Mouse (Mus musculus): Measurements from ENCODE around the gene Spin2d. TPM values are rescaled to one million over a fixed set of nuclear protein-coding genes. Genes with fewer than 3 reads are reported as not detected.
A peak's percentile ranks its signal among the peaks of the same experiment; 100 is the strongest.
"Not testable (repeated sequence)": the region's sequence is repeated elsewhere in the genome, so short reads cannot be mapped to it uniquely, and the experiment has no call there.

The Spin2d gene
- total RNA-seq (2021): not detected
- long read RNA-seq, experiment 1: 0 reads
- long read RNA-seq, experiment 2: 0 reads

- intact Hi-C loops (cut with DNase I); H3K27ac ChIP-seq; H3K4me3 ChIP-seq; DNase-seq: not testable (repeated sequence)
Measured at GRCm38 (mm10) chrX:73176889-73177288, at the start of gene Spin2d. Gene Spin2d, minus strand, starts transcription at chrX:73176989.

DNA sequence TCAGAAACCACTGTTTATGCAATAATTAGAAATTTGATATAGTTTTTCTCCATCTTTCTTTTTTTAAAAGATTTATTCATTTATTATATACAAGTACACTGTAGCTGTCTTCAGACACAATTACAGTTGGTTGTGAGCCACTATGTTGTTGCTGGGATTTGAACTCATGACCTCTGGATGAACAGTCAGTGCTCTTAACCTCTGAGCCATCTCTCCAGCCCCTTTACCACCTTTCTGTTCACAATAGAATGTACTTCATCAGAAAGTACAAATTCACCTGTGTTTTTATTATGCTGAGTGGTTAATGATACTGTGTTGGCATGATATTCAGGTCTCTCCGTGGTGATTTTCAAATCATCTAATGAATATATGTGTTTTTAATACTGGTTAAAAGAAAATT is 48.6 kb upstream of the Spin2d start:
- no peak for TF ChIP-seq CTCF (IDR thresholded peaks at IDR 0.05)
- no peak overlapping the region for H3K4me3 ChIP-seq
- intact Hi-C loops (cut with DNase I): no loop called here
- no peak overlapping the region for H3K27ac ChIP-seq
- DNase-seq: no peak

DNA sequence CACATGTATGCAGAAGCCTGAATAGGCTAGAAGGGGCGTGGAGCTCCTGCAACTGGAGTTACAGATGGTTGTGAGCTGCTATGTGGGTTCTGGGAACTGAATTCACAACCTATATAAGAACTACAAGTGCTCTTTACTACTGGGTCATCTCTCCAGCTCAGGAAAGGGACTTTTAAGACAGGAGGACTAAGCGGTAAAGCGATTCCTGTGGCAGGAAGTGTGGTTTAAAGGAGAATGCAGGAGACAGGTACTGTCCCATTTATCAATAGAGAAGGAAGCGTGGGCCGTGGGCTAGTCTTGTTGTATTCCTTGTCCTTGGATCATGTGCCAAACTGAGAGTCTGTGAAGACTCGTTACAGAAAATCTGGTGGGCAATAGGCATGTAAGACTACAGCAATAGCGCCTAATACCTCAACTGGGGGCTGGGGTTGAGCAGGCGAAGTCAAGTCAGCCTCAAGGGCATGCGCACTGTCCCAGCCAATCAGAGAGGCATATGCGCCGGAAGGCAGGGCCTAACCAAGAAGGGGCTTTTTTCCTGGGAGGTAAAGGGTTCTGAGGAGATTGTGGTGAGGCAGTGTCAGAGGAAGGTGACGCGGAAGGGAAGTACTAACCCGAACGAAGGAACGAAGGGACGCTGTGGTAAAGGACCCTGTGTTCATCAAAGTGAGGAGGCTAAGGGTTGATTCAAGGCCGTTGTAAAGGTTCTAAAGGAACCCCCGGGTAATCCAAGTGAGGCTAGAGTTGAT is 37.2 kb upstream of the Spin2d start, which contains the start of gene Xlr4b:
Xlr4b (plus strand) TSS at position 515 of the 746 bp plus-strand sequence.
- H3K27ac ChIP-seq; H3K4me3 ChIP-seq; intact Hi-C loops (cut with DNase I); DNase-seq: not testable (repeated sequence)

GRCm38 (mm10) chrX:73191934-73192333 is 15.1 kb upstream of the Spin2d start, which contains the start of gene Xlr3b:
Gene Xlr3b, plus strand, starts transcription at chrX:73192207.
- H3K4me3 ChIP-seq; H3K27ac ChIP-seq; intact Hi-C loops (cut with DNase I): not testable (repeated sequence)
- peak; percentile 44 for DNase-seq

GRCm38 (mm10) chrX:73149350-73149749 is 27.4 kb downstream of the Spin2d start, which contains the start of gene DXBay18:
Gene DXBay18, minus strand, starts transcription at chrX:73149450.
- DNase-seq; H3K27ac ChIP-seq; H3K4me3 ChIP-seq; intact Hi-C loops (cut with DNase I): not testable (repeated sequence)

- DNase-seq: not testable (repeated sequence)
Measured at GRCm38 (mm10) chrX:73148496-73148895, 28.3 kb downstream of the Spin2d start, which contains the start of gene Xlr5b. Gene Xlr5b, plus strand, starts transcription at chrX:73148796.

DNA sequence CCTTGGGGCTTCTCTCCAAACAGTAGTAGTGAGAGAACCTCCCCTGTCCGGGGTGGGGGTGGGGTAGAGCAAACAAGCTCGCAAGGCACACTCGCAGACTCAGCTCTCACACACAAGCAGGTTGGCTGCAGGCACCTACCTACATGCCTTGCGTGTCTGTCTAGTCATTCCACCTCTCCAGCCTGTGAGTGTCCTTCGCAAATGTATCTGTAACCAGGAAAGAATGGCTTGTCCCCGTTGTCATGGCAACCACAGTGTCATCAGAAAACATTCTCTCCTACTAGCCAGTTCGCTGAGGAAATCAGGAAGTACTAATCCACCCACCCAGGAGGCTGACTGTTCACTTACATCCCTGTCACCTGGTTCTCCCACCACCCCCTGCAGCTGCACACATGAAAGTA is 33.6 kb downstream of the Spin2d start:
- H3K27ac ChIP-seq; H3K4me3 ChIP-seq; intact Hi-C loops (cut with DNase I); DNase-seq: not testable (repeated sequence)

More at GRCm38 (mm10) chrX:73148496-73148895, 28.3 kb downstream of the Spin2d start, which contains the start of gene Xlr5b:
- H3K27ac ChIP-seq; H3K4me3 ChIP-seq; intact Hi-C loops (cut with DNase I): not testable (repeated sequence)

Other genes starting within 250 kb of the Spin2d start
- gene Zfp185, start 189.7 kb downstream of the Spin2d start, total RNA-seq (2021): 1 to 10 TPM in 1 of 2 experiments, under 1 TPM in 1; 0.82 to 2.5 TPM
- gene Pnma5, start 139.9 kb downstream of the Spin2d start, total RNA-seq (2021): under 1 TPM in 1 of 2 experiments, not detected in 1; 0.14 TPM
- not detected for gene Pnma3, start 112.2 kb downstream of the Spin2d start, total RNA-seq (2021)
- gene Xlr4a, start 94.5 kb downstream of the Spin2d start, total RNA-seq (2021): not detected
- under 1 TPM in 1 of 2 experiments, not detected in 1; 0.11 TPM for gene Xlr3a, start 79.9 kb downstream of the Spin2d start, total RNA-seq (2021)
- gene Gm14685, start 59.9 kb downstream of the Spin2d start, total RNA-seq (2021): not detected
- gene Xlr5b, start 28.2 kb downstream of the Spin2d start, total RNA-seq (2021): not detected
- not detected for gene DXBay18, start 27.5 kb downstream of the Spin2d start, total RNA-seq (2021)
- gene Xlr3b, start 15.2 kb upstream of the Spin2d start, total RNA-seq (2021): 1 to 10 TPM in 1 of 2 experiments, under 1 TPM in 1; 0.17 to 4.8 TPM
- not detected for gene Xlr4b, start 37.3 kb upstream of the Spin2d start, total RNA-seq (2021)
- 1 to 10 TPM; 5.6 to 6.6 TPM for gene F8a, start 51.3 kb upstream of the Spin2d start, total RNA-seq (2021)
- not detected for gene Xlr4c, start 66.1 kb upstream of the Spin2d start, total RNA-seq (2021)
- under 1 TPM in 1 of 2 experiments, not detected in 1; 0.22 TPM for gene Xlr3c, start 88.4 kb upstream of the Spin2d start, total RNA-seq (2021)
- gene Xlr5a, start 116.0 kb upstream of the Spin2d start, total RNA-seq (2021): not detected
- gene Xlr5c, start 116.0 kb upstream of the Spin2d start, total RNA-seq (2021): not detected
- not detected for gene Gm45015, start 159.9 kb upstream of the Spin2d start, total RNA-seq (2021)
- gene Zfp275, start 165.6 kb upstream of the Spin2d start, total RNA-seq (2021): 1 to 10 TPM; 3.9 to 7.7 TPM
- gene Gm18336, start 221.7 kb upstream of the Spin2d start, total RNA-seq (2021): not detected
- gene Zfp92, start 234.1 kb upstream of the Spin2d start, total RNA-seq (2021): under 1 TPM in 1 of 2 experiments, not detected in 1; 0.03 TPM

All from gastrocnemius, adult 2 months (tissue).